Mouse (Mus musculus): ENCODE data around the gene Asb9.

Gene Asb9

GRCm38 (mm10) chrX:164505709-164506498 lies at the start of gene Asb9:
Asb9 (plus strand) TSS chrX:164506327.
- DNase-seq = no peak

GRCm38 (mm10) chrX:164459205-164459878 lies 46.8 kb upstream of the Asb9 start:
- no peak for DNase-seq

GRCm38 (mm10) chrX:164502258-164502657 lies 3.9 kb upstream of the Asb9 start:
- no peak for DNase-seq

GRCm38 (mm10) chrX:164507068-164507467 lies 941 bp downstream of the Asb9 start:
- no peak for DNase-seq

GRCm38 (mm10) chrX:164508728-164509127 lies 2.6 kb downstream of the Asb9 start:
- DNase-seq = no peak

- DNase-seq = no peak
Measured at GRCm38 (mm10) chrX:164522138-164522537, 16.0 kb downstream of the Asb9 start.

- DNase-seq = no peak
Measured at GRCm38 (mm10) chrX:164526566-164526965, 20.4 kb downstream of the Asb9 start.

- no peak for DNase-seq
Measured at GRCm38 (mm10) chrX:164541436-164542317, 35.5 kb downstream of the Asb9 start.

- no peak for DNase-seq
Measured at GRCm38 (mm10) chrX:164570195-164570594, 64.1 kb downstream of the Asb9 start.

- DNase-seq = no peak
Measured at GRCm38 (mm10) chrX:164576967-164577366, 70.8 kb downstream of the Asb9 start.

All from heart, adult 11 months (tissue).